Mouse (Mus musculus) gastrocnemius, adult 2 months (tissue): ENCODE data around the gene Grcc10. TPM values are rescaled to one million over a fixed set of nuclear protein-coding genes. Genes with fewer than 3 reads are reported as not detected.

Experiments
- DNase-seq: peaks from one replicate; pipeline ENCODE4 v3.0.0; 2022
- H3K27ac ChIP-seq: fragments of 200-600 bp; 2 replicates; pipeline ENCODE4 v1.8.1; 2022; ENCODE audit warnings: mild to moderate bottlenecking
- H3K4me3 ChIP-seq: fragments of 200-600 bp; 2 replicates; pipeline ENCODE4 v1.8.1; 2022; ENCODE audit warnings: mild to moderate bottlenecking, moderate library complexity
- CTCF ChIP-seq: fragments of 200-600 bp; IDR thresholded peaks from 2 replicates; pipeline ENCODE4 v1.8.1; 2022; ENCODE audit warnings: antibody characterized with exemption, mild to moderate bottlenecking, moderate library complexity
- intact Hi-C: fragments of 180-260 bp; cut with DNase I; formaldehyde crosslinking; loops from one replicate; pipeline ENCODE4 v1.15.1; 2025
- total RNA-seq, 2 experiments: library from RNA; stranded (reverse); gene quantifications; 2 replicates each; pipeline ENCODE4 v1.2.3; 2021

The Grcc10 gene
- total RNA-seq, 2 experiments from 2014 or later: 145 to 182 TPM

- peak; percentile 61 for DNase-seq
- intact Hi-C loops: loop anchor here (10.0 kb wide), 1 partner anchor 264 kb away; no protein-coding TSS in a partner anchor
- no peak for TF ChIP-seq CTCF
- H3K4me3 ChIP-seq: peak within 1 kb of the TSS; percentile 78
- peak within 1 kb of the TSS; percentile 71 for H3K27ac ChIP-seq
These were observed 28.1 kb upstream of the Grcc10 start, which contains the start of gene Eno2 for GRCm38 (mm10) chr6:124769101-124769765. TSS of gene Eno2 (minus strand) at chr6:124769673.

DNA sequence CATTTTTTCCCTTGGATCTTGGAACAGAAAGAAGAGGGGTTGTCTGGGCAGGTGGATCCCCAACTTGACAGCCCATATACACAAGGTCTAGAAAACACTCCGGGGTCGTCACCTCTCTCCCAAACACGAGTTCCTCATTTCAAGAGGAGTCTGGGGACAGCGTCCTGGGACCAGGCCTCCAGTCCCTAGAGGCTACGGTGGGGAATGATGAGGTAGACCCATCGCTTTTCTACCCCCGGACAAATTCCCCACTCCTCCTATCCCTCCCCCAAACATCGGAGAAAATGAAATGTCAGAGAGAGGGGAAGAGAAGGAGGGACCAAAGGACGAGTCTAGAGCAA lies 27.5 kb upstream of the Grcc10 start:
- Histone ChIP-seq H3K27ac (peak overlapping the region; percentile 71; the same call in 1 of the 2 replicates), H3K4me3 (peak overlapping the region; percentile 78)
- DNase-seq: no peak
- no peak for TF ChIP-seq CTCF
- intact Hi-C loops: loop anchor here (10.0 kb wide), 1 partner anchor 264 kb away; no protein-coding TSS in a partner anchor

- peak overlapping the region; percentile 78 for H3K4me3 ChIP-seq
- TF ChIP-seq CTCF: no peak
- no peak for DNase-seq
- intact Hi-C loops: loop anchor here (10.0 kb wide), 1 partner anchor 263 kb away; no protein-coding TSS in a partner anchor
- H3K27ac ChIP-seq: peak overlapping the region; percentile 12; the same call in 1 of the 2 replicates
These were observed 26.9 kb upstream of the Grcc10 start for GRCm38 (mm10) chr6:124767920-124768703.

GRCm38 (mm10) chr6:124767536-124767919 lies 26.4 kb upstream of the Grcc10 start:
- intact Hi-C loops: loop anchor here (10.0 kb wide), 1 partner anchor 263 kb away; no protein-coding TSS in a partner anchor
- no peak for TF ChIP-seq CTCF
- DNase-seq: no peak
- H3K27ac ChIP-seq: no peak overlapping the region
- H3K4me3 ChIP-seq: no peak overlapping the region

DNA sequence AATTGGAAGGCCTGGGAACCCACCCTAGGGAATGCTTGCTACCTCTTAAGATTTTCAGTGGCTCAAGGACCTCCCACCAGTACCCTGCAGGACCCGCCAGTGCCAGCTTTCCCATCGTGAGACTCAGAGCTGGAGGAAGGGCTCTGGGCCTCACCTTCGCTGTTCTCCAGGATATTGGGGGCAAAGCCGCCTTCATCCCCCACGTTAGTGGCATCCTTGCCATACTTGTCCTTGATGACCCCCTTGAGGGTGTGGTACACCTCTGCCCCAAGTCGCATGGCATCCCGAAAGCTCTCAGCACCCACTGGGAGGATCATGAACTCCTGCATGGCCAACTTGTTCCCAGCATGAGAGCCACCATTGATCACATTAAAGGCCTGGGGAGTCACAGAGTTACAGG lies 24.8 kb upstream of the Grcc10 start:
- no peak overlapping the region for H3K27ac ChIP-seq
- TF ChIP-seq CTCF: no peak
- H3K4me3 ChIP-seq: no peak overlapping the region
- no peak for DNase-seq
- intact Hi-C loops: loop anchor here (10.0 kb wide), 1 partner anchor 261 kb away; no protein-coding TSS in a partner anchor

DNA sequence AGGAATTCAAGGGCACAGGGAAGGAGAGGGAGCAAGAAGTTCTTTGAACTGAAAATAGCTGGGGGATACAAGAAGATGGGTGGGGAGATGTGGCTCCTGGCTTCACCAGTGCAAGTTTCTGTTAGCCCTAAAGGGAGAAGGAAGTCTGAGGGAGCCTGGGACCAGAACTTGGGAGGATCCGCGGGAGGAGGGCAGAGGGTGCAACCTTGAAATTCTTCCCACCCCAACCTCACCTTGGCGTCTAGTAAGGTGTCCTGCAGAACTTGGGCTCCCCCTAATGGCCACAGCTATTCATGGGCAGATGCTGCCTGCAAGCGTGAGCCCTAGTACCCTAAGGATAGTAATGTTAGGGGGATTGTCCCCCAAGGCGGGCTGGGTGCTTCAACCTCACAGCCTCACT lies 18.1 kb upstream of the Grcc10 start:
- TF ChIP-seq CTCF: peak; percentile 96; the same call in 1 of the 2 replicates
- peak; percentile 89 for DNase-seq
- Histone ChIP-seq H3K27ac (peak overlapping the region; percentile 89), H3K4me3 (peak overlapping the region; percentile 88)
- intact Hi-C loops: loop anchor here (1.0 to 5.0 kb wide), 6 partner anchors 46 to 189 kb away; partner anchors contain the start of genes C1rb, Emg1, Lpcat3 and Phb2

- intact Hi-C loops: loop anchor here (1.0 to 5.0 kb wide), 6 partner anchors 46 to 189 kb away; partner anchors contain the start of genes C1rb, Emg1, Lpcat3 and Phb2
- H3K4me3 ChIP-seq: peak overlapping the region; percentile 88
- no peak for DNase-seq
- peak overlapping the region; percentile 89 for H3K27ac ChIP-seq
- TF ChIP-seq CTCF: no peak
These were observed 17.7 kb upstream of the Grcc10 start for GRCm38 (mm10) chr6:124758849-124759232.

GRCm38 (mm10) chr6:124757909-124758848 lies 17.0 kb upstream of the Grcc10 start:
- peak overlapping the region; percentile 88 for H3K4me3 ChIP-seq
- peak; percentile 54 for DNase-seq
- intact Hi-C loops: loop anchor here (2.0 to 5.0 kb wide), 4 partner anchors 45 to 159 kb away; partner anchors contain the start of genes Emg1, Lpcat3, Phb2 and Spsb2
- TF ChIP-seq CTCF: no peak
- H3K27ac ChIP-seq: peak overlapping the region; percentile 89

DNA sequence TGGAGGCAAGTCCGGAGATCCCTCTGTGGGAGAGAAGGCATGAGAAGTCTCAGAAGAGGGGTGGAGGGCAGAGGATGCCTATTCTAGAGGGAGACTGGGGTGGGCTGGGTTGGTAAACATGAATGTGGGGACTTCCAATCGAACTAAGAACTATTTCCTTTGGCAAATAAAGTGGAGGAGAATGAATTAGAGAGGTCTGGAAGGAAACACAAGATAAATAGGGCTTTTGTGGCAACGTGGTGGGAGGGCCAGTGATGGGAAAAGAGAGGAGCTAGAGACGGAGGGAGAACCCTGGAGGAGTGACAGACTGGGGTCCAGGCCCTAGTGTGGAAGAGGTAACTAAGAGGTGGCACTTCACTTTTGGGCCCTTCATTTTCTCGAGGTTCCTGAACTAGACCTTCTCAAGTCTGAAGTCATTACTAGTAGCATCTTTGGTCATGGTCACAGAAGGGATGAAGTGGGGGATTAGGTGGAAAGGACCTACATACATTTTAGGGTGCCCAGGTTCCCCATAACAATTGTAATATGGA lies 16.2 kb upstream of the Grcc10 start:
- intact Hi-C loops: loop anchor here (5.0 kb wide), 2 partner anchors 50 to 160 kb away; partner anchors contain the start of gene Spsb2
- Histone ChIP-seq H3K27ac (peak overlapping the region; percentile 89), H3K4me3 (peak overlapping the region; percentile 88)
- DNase-seq: no peak
- TF ChIP-seq CTCF: no peak

DNA sequence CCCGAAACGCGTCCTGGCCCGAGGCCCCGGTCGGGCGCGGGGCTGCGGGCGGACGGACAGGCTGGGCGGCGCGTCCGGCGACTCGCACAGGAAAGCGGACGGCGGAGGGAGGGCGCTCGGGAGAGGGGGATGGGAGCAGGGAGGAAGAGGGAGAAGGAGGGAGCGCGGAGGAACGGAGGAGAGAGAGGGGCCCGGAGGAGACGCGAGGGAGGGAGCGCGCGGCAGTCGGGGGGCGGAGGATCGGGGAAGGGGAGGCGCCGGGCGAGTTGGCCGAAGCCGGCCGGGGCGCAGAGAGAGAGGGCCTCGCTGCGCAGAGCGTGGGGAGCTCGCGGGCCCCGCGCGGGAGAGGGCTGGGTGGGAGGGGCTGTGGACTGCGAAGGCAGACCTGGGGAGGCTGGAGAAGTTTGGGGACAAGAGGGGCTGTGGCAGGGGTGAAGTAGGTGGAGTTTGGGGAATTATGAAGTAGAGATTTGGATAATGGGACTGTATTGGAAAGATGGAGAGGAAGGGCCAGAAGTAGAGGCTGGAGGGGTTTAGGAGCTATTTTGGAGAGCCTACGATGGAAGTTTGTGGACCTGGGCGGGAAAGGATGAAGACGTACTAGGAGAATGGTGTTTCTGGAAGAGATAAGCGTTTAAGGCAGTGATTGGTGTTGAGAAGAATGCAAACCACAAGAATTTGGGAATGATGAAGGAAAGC lies 15.6 kb upstream of the Grcc10 start:
- DNase-seq: peak; percentile 91
- intact Hi-C loops: loop anchor here (5.0 kb wide), 2 partner anchors 50 to 160 kb away; partner anchors contain the start of gene Spsb2
- Histone ChIP-seq H3K27ac (peak overlapping the region; percentile 89), H3K4me3 (peak overlapping the region; percentile 88)
- no peak for TF ChIP-seq CTCF
